Mouse (Mus musculus) A20 (cell line): Measurements from ENCODE around the gene Ocm.

ENCODE experiments used
- DNase-seq: peaks from one replicate; pipeline ENCODE4 v3.0.0-alpha.2; 2011; ENCODE audit warnings: low read depth, low spot score

The Ocm gene

GRCm38 (mm10) chr5:144026620-144027263 lies at the start of gene Ocm:
Gene Ocm, minus strand, starts transcription at chr5:144026670.
- no peak for DNase-seq

- DNase-seq = no peak
Observed at GRCm38 (mm10) chr5:144071249-144071648, 44.8 kb upstream of the Ocm start.

DNA sequence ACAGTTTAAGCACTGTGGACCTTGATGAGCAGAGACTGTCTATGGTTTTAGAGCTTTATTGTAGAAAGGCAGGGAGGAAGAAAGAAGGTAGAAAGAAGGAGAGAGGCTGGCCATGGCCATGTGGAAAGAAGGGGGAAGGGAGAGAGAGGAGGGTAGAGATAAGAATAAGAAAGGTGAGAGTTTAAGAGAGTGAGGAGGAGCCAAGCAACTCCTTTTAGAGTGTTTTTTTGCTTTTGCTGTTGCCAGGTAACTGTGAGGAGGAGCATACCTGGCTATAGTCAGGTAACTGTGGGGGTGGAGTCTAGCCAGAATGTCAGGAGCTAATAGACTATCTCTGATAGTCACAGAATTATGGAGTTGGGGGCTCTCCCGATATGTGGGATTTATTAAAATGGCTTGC lies 43.6 kb upstream of the Ocm start:
- no peak for DNase-seq

DNA sequence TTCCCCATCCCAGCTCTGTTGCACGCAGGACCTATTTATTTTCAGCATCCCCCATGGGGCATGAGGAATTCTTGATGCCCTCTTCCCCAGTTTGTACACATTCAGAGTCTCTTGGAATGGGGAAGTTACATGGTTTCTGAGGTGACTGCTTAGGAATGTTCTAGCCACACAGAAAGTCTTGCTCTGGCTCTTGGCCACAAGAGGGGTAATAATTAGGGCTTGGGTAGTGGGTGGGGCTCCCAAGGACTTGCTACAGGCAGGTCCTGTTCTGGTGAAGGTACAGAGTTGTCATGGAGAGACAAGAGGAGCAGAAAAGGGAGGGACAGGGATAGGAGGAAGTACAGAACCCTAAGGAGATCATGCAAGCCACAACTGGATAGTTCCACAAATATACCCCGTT lies 39.6 kb upstream of the Ocm start:
- no peak for DNase-seq

GRCm38 (mm10) chr5:144064093-144064492 lies 37.6 kb upstream of the Ocm start:
- no peak for DNase-seq

DNA sequence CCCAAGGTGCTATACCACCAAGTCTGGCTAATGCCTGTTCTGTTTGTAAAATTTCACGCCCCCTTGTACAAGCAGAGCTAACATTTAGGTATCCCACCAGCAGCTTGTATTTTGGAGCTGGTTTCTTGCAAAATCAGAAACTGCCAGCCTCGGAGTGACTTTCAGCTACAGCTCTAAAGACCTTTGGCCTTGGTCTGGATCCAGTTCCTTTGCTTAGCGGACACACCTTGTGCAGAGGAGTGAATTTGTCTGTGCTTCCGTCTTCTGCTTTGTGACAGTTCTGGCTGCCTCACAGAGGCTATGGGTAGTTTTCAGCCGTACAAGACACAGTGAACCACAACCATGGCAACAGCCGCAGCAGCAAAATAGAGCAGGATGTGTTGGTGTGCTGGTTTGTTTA lies 27.9 kb upstream of the Ocm start:
- no peak for DNase-seq

- no peak for DNase-seq
Observed at GRCm38 (mm10) chr5:144053450-144053849, 27.0 kb upstream of the Ocm start.

GRCm38 (mm10) chr5:144051268-144051667 lies 24.8 kb upstream of the Ocm start:
- DNase-seq = peak; percentile 63

DNA sequence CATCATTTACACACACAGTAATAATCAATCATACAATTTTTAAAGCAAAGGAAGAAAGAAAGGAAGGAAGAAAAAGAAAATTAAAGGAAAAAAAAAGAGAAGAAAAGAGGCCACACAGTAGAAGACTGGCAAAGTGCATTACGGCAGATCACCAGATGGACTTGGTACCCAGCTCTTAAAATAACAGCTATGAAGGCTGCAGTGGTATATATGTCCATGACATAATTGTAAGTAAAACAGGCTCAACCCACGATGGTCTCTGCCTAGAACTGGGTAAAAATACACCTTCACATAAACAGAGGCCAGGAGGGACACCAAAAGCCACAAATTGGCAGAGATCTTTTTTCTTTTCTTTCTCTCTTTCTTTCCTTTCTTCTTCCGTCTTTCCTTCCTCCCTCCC lies 23.4 kb upstream of the Ocm start:
- no peak for DNase-seq

DNA sequence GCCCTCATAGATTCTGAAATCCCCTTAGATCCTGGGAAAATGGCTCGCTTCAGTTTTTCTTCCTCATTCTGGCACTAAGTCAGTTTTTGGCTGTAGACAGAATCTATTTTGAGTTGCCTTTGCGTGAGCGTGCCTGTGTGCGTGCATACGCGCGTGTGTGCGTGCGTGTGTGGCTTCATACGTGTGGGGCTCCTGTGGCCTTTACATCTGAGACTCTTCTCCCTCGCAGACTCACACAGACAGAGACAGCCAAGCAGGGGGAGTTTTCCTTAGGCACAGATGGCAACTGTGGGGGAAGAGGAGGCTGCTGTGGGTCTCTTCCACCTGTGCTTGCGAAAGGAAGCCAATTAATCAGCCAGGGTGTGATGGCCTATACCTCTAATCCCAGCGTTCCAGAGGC lies 20.9 kb upstream of the Ocm start:
- DNase-seq = no peak

DNA sequence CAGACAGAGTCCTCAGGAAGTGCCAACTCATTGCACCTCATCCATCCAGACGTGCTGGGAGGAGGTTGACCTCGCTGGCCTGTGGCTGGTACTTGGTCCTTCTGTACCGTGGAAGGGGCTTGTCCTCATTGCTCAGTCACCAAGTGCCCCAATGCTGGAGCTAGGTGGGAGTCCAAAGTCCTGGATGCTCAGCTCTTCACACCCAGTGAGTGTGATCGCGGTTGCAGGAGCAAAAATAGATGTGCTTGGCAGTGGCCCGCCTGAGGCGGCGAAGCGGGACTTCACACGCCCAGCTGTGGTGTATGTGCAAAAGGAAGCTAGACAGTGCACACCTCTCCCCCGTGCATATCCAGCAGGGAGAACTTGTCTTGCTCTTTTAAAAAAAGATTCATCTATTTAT lies 16.7 kb upstream of the Ocm start:
- peak; percentile 24 for DNase-seq

GRCm38 (mm10) chr5:144040720-144041364 lies 14.4 kb upstream of the Ocm start:
- peak; percentile 75 for DNase-seq

DNA sequence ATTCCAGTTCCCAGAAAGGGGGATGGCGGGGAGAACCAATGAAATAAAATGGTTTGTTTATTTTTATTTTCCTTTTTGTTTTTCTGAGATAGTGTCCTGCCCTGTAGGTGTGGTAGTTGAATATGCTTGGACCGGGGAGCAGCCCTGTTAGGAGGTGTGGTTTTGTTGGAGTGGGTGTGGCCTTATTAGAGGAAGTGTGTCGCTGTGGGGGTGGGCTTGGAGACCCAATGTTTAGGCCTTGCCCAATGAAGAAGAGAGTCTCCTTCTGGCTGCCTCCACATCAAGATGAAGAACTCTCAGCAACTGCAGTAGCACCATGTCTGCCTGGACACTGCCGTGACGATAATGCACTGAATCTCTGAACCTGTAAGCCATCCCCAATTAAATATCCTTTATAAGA lies 13.4 kb upstream of the Ocm start:
- peak; percentile 15 for DNase-seq

DNA sequence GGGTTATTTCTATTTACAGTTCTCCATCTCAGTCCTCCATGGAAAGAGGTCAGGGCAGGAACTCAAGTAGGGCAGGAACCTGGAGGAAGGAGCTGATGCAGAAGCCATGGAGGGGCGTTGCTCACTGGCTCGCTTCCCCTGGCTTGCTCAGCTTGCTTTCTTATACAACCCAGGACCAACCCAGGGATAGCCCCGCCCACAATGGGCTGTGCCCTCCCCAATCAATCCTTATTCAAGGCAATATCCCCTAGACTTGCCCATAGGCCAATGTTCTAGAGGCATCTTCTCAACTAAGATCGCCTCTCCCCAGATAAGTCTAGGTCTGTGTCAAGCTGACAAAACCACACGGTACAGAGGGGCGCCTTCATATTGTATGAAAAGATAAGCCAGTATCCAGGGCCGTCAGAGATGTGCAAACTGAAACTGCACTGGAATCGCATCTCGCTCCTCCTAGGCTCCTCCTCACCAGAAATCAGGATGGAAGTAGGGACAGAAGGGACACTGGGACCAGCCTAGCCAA lies 12.7 kb upstream of the Ocm start:
- no peak for DNase-seq

DNA sequence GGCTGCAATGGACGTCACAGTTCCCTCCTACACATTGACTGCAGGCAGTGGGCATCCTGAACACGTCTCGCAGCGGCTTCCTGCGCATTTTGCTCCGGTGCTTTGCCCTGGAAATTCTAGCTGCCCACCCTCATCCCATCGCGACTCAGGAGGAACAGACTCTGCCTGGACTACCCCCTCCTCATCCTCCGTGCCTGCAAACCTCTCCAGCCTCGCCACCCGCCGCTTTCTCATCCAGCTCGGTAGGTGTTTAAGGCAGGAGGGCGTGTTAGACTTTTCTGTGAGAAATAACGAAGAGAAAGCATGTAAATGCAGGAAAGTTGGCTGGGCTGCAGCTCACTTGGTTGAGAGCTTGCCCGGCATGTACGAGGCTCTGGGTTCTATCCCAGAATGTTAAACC lies 10.5 kb upstream of the Ocm start:
- DNase-seq = no peak

- DNase-seq = no peak
Observed at GRCm38 (mm10) chr5:144034567-144034966, 8.1 kb upstream of the Ocm start.

GRCm38 (mm10) chr5:144032491-144032890 lies 6.0 kb upstream of the Ocm start:
- no peak for DNase-seq

DNA sequence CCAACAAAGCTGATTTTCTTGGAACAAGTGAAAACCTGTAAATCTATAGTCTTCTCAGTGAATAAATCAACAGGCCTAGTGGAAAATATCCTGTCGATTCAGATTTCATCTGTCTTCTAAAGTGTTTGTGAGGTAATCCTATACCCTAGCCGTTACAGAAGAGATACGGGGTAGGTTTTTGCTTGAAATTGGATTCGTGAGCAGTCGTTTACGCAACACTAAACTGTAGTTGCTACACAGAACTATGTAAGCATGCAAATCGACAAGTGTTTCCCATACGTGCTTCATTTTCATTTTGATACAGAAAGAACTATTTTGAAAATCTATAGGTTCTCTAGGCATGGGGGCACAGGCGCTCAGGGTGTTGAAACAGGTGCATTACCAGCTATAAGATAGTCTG lies 10.6 kb downstream of the Ocm start:
- DNase-seq = no peak

GRCm38 (mm10) chr5:144015312-144015650 lies 11.2 kb downstream of the Ocm start:
- no peak for DNase-seq

DNA sequence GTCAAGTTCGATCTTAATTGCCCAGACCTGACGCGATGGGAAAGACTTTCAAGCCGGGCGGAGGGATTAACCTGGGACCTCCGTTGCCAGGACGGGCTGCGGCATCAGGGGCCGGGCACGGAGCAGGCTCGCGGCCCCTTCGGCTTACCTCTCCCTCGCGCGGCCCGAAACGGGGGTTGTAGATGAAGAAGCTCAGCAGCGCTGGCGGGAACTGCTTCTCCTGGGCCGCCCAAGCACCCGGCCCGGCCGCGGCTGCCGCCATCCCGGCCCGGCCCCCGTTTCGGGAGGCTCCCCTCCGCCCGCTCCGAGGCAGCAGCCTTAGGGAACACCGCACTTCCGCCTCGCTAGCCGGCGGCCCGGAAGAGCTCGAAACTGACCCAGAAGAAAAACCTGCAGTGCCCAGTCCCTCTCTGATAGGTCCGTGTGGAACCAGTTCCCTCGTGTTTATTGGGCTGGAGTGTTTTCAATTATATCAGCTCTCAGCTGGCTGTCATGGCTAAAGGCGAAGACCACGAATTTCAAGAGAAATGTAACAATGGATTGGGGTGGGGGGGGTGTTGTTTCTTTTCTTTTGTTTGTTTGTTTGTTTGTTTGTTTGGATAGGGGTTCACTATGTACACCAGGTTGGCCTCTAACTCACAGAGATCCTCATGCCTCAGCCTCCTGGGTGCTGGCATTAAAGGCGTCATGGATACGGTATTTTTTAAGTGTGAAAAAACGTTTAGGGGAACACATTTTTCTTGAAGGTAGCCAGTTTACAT lies 11.7 kb downstream of the Ocm start, which contains the start of gene Ccz1:
Gene Ccz1, minus strand, starts transcription at position 327 of the 761 bp plus-strand sequence.
- DNase-seq = peak; percentile 94

GRCm38 (mm10) chr5:144013366-144014134 lies 12.9 kb downstream of the Ocm start:
- DNase-seq = peak; percentile 79
